Mouse (Mus musculus): ENCODE measurements around the gene Fpr1.
A peak's percentile ranks its signal among the peaks of the same experiment; 100 is the strongest.

DNA sequence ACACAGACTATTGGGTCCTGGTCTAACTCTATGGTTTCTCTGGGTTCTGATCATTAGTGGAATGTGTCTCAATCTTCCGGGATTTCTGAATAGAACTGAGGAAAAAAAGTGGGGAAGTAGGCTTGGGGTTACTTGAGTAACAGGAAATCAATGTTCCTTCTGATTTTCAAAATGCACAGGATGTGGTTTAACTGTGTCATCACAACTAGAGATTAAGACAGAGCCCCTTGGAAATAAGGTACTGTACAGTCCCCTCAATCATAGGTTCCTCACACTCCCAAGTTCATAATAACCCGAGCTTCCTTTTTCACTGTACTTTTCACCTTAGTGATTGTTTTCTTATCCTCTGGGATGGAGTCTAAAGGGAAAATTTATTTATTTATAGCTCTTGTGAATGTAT is 12.0 kb downstream of the Fpr1 start:
- TF ChIP-seq EP300 (IDR thresholded peaks at IDR 0.05) (0 out of 2 replicates have a peak, but pooled peaks have one; percentile 43), CTCF (IDR thresholded peaks at IDR 0.05) (no peak)
